Mouse (Mus musculus) limb, embryonic 10.5 days (tissue): Measurements from ENCODE around the gene Ppp1r27. TPM values are rescaled to one million over a fixed set of nuclear protein-coding genes. Genes with fewer than 3 reads are reported as not detected.
"Not testable (repeated sequence)": the region's sequence is repeated elsewhere in the genome, so short reads cannot be mapped to it uniquely, and the experiment has no call there.

Experiments
- DNase-seq: peaks from one replicate; pipeline ENCODE4 v3.0.0-alpha.2; 2017; ENCODE audit warnings: low spot score
- H3K27ac ChIP-seq: fragments of 300-500 bp; sonication (generic); 2 replicates; pipeline ENCODE4 v1.5.1; 2016; ENCODE audit warnings: mild to moderate bottlenecking
- H3K27me3 ChIP-seq: fragments of 300-500 bp; sonication (generic); 2 replicates; pipeline ENCODE4 v1.6.1; 2016; ENCODE audit warnings: low read depth, mild to moderate bottlenecking; ENCODE audit not compliant: poor library complexity, severe bottlenecking
- H3K36me3 ChIP-seq: fragments of 300-500 bp; sonication (generic); 2 replicates; pipeline ENCODE4 v1.6.1; 2016; ENCODE audit warnings: mild to moderate bottlenecking, moderate library complexity
- H3K4me1 ChIP-seq: fragments of 300-500 bp; sonication (generic); 2 replicates; pipeline ENCODE4 v1.6.1; 2016
- H3K4me3 ChIP-seq: fragments of 300-500 bp; sonication (generic); 2 replicates; pipeline ENCODE4 v1.5.1; 2016; ENCODE audit warnings: mild to moderate bottlenecking, moderate library complexity
- H3K9me3 ChIP-seq: fragments of 300-500 bp; sonication (generic); replicated peaks from 2 replicates; pipeline ENCODE4 v1.6.1; 2016; ENCODE audit warnings: mild to moderate bottlenecking
- WGBS: fragments of 180-500 bp; shearing (Covaris S2); methylation state at CpG from one replicate; pipeline ENCODE4 v1.1.7; 2016; 5-methylcytosine and 5-hydroxymethylcytosine counted together
- polyA plus RNA-seq: library from polyadenylated mRNA; unstranded; fragments of >200 nt; fragmentation: Nextera tagmentation; extraction: Ambion mirVana; gene quantifications from 2 replicates; pipeline ENCODE4 v1.2.1, GENCODE M21; 2016

Ppp1r27 gene
- polyA plus RNA-seq, 1 experiment from 2014 or later, result 0.25 TPM

GRCm38 (mm10) chr11:120572417-120572751 is 21.5 kb upstream of the Ppp1r27 start:
- H3K9me3 ChIP-seq, result no peaks in the 10 kb centered on the region
- H3K4me1 ChIP-seq, result peaks cover 21% of the 10 kb centered on the region
- no peaks in the 10 kb centered on the region for H3K27me3 ChIP-seq
- no peak for DNase-seq
- peak overlapping the region; percentile 94 for H3K27ac ChIP-seq
- 0% methylated on average over 24 of the region's 24 CpGs for WGBS
- peak overlapping the region; percentile 100 for H3K4me3 ChIP-seq
- peaks cover 55% of the 10 kb centered on the region for H3K36me3 ChIP-seq

GRCm38 (mm10) chr11:120571754-120572416 is 21.0 kb upstream of the Ppp1r27 start:
- H3K36me3 ChIP-seq, result peaks cover 55% of the 10 kb centered on the region
- peaks cover 21% of the 10 kb centered on the region for H3K4me1 ChIP-seq
- WGBS, result 15% methylated on average over 11 of the region's 11 CpGs
- no peaks in the 10 kb centered on the region for H3K9me3 ChIP-seq
- DNase-seq, result peak; percentile 38
- no peaks in the 10 kb centered on the region for H3K27me3 ChIP-seq
- H3K27ac ChIP-seq, result peak overlapping the region; percentile 94
- H3K4me3 ChIP-seq, result peak overlapping the region; percentile 100

- H3K36me3 ChIP-seq, result peaks cover 57% of the 10 kb centered on the region
- peaks cover 21% of the 10 kb centered on the region for H3K4me1 ChIP-seq
- DNase-seq, result no peak
- no peaks in the 10 kb centered on the region for H3K9me3 ChIP-seq
- peak overlapping the region; percentile 100 for H3K4me3 ChIP-seq
- no peaks in the 10 kb centered on the region for H3K27me3 ChIP-seq
- WGBS, result 80% methylated on average over 3 of the region's 3 CpGs
- H3K27ac ChIP-seq, result 0 out of 2 replicates have a peak overlapping the region, but pooled peaks have one; percentile 94
These were observed 20.2 kb upstream of the Ppp1r27 start for GRCm38 (mm10) chr11:120571122-120571521.

DNA sequence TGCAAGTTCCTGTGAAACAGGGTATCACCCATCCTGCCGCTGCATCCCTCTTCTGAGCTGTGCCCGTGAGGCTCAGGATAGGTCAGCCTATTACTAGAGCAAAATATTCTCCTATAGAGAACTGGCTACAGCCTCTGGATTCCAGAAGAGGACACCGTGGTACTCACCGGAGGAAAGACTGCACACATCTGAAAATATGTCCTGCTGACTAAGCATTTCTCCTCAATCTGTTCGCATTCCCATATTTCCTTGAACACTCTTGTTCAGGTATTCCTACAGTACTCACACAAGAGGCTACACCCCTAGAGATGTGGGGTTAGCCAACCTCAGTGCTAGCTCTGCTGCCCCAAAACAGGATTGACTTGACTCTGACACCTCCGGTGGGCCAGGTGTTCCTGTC is 17.4 kb upstream of the Ppp1r27 start:
- 97% methylated on average over 6 of the region's 6 CpGs for WGBS
- H3K27ac ChIP-seq, result no peak overlapping the region
- H3K36me3 ChIP-seq, result peaks cover 84% of the 10 kb centered on the region
- no peak for DNase-seq
- H3K4me1 ChIP-seq, result peaks cover 12% of the 10 kb centered on the region
- no peaks in the 10 kb centered on the region for H3K27me3 ChIP-seq
- H3K4me3 ChIP-seq, result no peak overlapping the region
- H3K9me3 ChIP-seq, result no peaks in the 10 kb centered on the region

DNA sequence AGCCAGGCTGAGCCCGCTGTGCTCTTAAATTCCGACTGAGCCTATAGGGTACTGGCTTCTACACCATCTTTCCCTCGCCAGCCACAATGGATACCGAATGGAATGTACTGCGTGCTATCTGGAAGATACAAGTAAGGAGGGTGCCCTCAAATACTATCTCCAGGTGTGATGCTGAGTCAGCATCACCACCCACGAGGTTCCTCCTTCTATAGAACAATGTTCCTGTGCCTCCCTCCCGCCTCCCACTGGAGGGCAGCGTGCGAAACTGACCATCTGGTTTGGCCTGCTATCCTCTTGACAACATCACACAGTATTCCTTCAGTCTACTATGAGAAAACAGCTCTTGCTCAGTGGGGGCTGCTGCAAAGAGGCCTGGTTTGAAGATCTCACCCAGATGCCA is 14.2 kb upstream of the Ppp1r27 start:
- Histone ChIP-seq H3K27ac (no peak overlapping the region), H3K4me1 (no peaks in the 10 kb centered on the region; the same call in 1 of the 2 replicates), H3K9me3 (no peaks in the 10 kb centered on the region), H3K36me3 (peaks cover 99% of the 10 kb centered on the region), H3K4me3 (no peak overlapping the region), H3K27me3 (no peaks in the 10 kb centered on the region)
- DNase-seq, result no peak
- 88% methylated on average over 9 of the region's 9 CpGs for WGBS

DNA sequence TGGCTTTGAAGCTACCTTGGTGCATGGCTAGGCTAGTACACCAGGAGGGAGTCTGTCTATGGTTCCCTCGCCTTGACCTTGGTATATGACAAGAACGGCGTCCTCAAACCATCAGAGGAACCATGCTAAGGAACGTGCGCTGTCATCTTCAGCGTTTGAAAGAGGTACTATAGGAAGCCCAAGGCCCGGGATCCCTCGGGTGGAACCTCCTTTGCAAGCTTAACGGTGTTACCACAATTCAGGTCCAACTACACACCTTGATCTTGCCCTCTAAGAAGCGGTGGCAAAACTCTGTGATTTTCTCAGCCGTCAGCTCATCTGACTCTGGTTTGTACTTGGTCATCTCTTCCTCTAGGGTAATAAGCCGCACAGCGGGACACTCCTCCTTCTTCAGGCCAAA is 12.0 kb upstream of the Ppp1r27 start:
- Histone ChIP-seq H3K4me1 (no peaks in the 10 kb centered on the region), H3K9me3 (no peaks in the 10 kb centered on the region), H3K4me3 (no peak overlapping the region), H3K27ac (no peak overlapping the region), H3K36me3 (peaks cover 96% of the 10 kb centered on the region), H3K27me3 (no peaks in the 10 kb centered on the region)
- 95% methylated on average over 13 of the region's 13 CpGs for WGBS
- no peak for DNase-seq

DNA sequence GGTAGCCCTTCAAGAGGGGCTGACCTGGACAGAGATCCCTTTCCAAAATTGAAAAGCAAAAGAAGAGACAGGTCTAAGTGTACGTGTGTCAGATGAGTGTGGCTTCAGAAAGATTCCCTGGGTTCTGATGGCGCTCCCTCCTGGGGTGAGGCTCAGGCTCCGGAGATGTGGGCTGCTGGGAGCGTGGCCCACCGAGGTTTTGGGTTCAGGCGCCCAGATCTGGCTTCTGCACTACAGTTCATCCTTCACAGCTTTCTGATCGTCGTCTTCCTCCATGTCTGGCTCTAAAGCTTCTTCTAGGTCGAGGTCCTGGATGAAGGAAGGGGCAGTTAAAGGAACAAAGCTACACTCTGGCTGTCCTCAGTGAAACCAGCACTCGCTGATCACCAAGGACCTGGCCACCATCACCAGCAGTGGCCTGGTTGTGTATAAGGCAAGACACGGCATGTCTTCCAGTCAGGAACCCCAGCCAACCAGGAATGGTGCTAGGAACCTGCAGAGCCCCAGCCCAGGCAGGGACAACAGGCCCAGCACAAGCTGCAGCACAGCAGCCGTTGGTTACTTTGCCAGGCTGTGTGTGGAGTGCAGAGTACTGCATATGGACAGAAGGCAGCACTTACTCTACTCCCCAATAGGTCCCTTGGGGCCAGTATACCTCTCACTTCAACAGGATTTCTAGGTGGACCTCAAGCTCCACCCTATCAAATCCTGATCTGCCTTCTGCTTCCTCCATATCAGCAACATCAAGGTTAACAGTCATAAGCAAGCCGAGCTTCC is 10.2 kb upstream of the Ppp1r27 start:
- Histone ChIP-seq H3K27me3 (no peaks in the 10 kb centered on the region), H3K9me3 (no peaks in the 10 kb centered on the region), H3K27ac (no peak overlapping the region), H3K4me1 (no peaks in the 10 kb centered on the region), H3K36me3 (peaks cover 84% of the 10 kb centered on the region), H3K4me3 (no peak overlapping the region)
- WGBS, result 93% methylated on average over 13 of the region's 13 CpGs
- no peak for DNase-seq

- WGBS, result 85% methylated on average over 6 of the region's 6 CpGs
- not testable (repeated sequence) for H3K27ac ChIP-seq, H3K27me3 ChIP-seq, H3K4me1 ChIP-seq, H3K4me3 ChIP-seq, H3K9me3 ChIP-seq, DNase-seq
- H3K36me3 ChIP-seq, result peaks cover 61% of the 10 kb centered on the region
These were observed 7.9 kb upstream of the Ppp1r27 start for GRCm38 (mm10) chr11:120558843-120559242.

GRCm38 (mm10) chr11:120555260-120555659 is 4.3 kb upstream of the Ppp1r27 start:
- H3K4me3 ChIP-seq, result no peak overlapping the region
- H3K4me1 ChIP-seq, result peaks cover 6% of the 10 kb centered on the region
- no peaks in the 10 kb centered on the region for H3K27me3 ChIP-seq
- H3K9me3 ChIP-seq, result no peaks in the 10 kb centered on the region
- H3K27ac ChIP-seq, result no peak overlapping the region
- no peak for DNase-seq
- 81% methylated on average over 2 of the region's 2 CpGs for WGBS
- H3K36me3 ChIP-seq, result peaks cover 26% of the 10 kb centered on the region

GRCm38 (mm10) chr11:120554834-120555233 is 3.9 kb upstream of the Ppp1r27 start:
- Histone ChIP-seq H3K9me3 (no peaks in the 10 kb centered on the region), H3K27me3 (no peaks in the 10 kb centered on the region), H3K4me1 (peaks cover 10% of the 10 kb centered on the region), H3K36me3 (peaks cover 21% of the 10 kb centered on the region), H3K4me3 (no peak overlapping the region), H3K27ac (no peak overlapping the region)
- 85% methylated on average over 7 of the region's 7 CpGs for WGBS
- no peak for DNase-seq

GRCm38 (mm10) chr11:120552736-120553135 is 1.8 kb upstream of the Ppp1r27 start:
- H3K4me3 ChIP-seq, result no peak overlapping the region
- H3K36me3 ChIP-seq, result peaks cover 7% of the 10 kb centered on the region
- DNase-seq, result no peak
- no peaks in the 10 kb centered on the region for H3K27me3 ChIP-seq
- H3K27ac ChIP-seq, result no peak overlapping the region
- peaks cover 29% of the 10 kb centered on the region for H3K4me1 ChIP-seq
- WGBS, result 83% methylated on average over 5 of the region's 5 CpGs
- no peaks in the 10 kb centered on the region for H3K9me3 ChIP-seq

- WGBS, result 69% methylated on average over 11 of the region's 11 CpGs
- no peak for DNase-seq
- peaks cover 33% of the 10 kb centered on the region for H3K4me1 ChIP-seq
These were observed 734 bp downstream of the Ppp1r27 start for GRCm38 (mm10) chr11:120549986-120550809.

More at GRCm38 (mm10) chr11:120549986-120550809, 734 bp downstream of the Ppp1r27 start:
- H3K4me3 ChIP-seq, result peak overlapping the region; percentile 91
- peaks cover 24% of the 10 kb centered on the region for H3K36me3 ChIP-seq
- no peaks in the 10 kb centered on the region for H3K27me3 ChIP-seq
- H3K27ac ChIP-seq, result peak overlapping the region; percentile 97
- no peaks in the 10 kb centered on the region for H3K9me3 ChIP-seq
